Mouse (Mus musculus) ES-E14 (cell line): ENCODE measurements around the gene Map2k7.

Source experiments
- CHD2 ChIP-seq: IDR thresholded peaks from 2 replicates; pipeline ENCODE4 v1.6.1; 2014; ENCODE audit warnings: mild to moderate bottlenecking, low read depth, low read length, inconsistent platforms
- HCFC1 ChIP-seq: IDR thresholded peaks from 2 replicates; pipeline ENCODE4 v1.6.1; 2012; ENCODE audit warnings: low read length, inconsistent platforms, borderline replicate concordance; ENCODE audit not compliant: insufficient read depth
- MAFK ChIP-seq: IDR thresholded peaks from 2 replicates; pipeline ENCODE4 v1.6.1; 2014; ENCODE audit warnings: mild to moderate bottlenecking, low read depth, low read length, inconsistent platforms; ENCODE audit not compliant: insufficient read depth
- ZC3H11A ChIP-seq: IDR thresholded peaks from 2 replicates; pipeline ENCODE4 v1.6.1; 2012; ENCODE audit warnings: low read depth, mild to moderate bottlenecking, inconsistent platforms, low read length, borderline replicate concordance
- ZNF384 ChIP-seq: IDR thresholded peaks from 2 replicates; pipeline ENCODE4 v1.6.1; 2012; ENCODE audit warnings: low read depth, low read length, inconsistent platforms

DNA sequence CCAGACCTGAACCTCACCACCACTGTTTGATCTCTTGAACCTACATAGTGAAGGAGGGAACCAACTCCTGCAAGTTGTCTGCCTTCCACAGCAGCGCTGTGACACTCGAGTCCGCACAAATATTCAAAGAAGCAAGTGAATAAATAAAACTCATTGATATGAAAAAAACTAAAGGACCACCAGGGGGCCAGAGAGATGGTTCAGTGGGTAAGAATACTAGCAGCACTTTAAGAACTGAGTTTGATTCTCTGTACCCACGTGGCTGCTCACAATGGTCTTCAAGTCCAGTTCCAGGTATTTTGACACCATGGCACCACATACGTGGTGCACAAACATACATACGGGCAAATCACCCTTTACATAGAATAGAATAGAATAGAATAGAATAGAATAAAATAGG is 27.4 kb upstream of the Map2k7 start:
- no peak for TF ChIP-seq ZNF384
- no peak for TF ChIP-seq CHD2
- no peak for TF ChIP-seq HCFC1
- no peak for TF ChIP-seq ZC3H11A
- no peak for TF ChIP-seq MAFK
